Mouse (Mus musculus) layer of hippocampus, adult 9-10 months (tissue): ENCODE data around the gene Sulf2.
"Not testable (repeated sequence)": the region's sequence is repeated elsewhere in the genome, so short reads cannot be mapped to it uniquely, and the experiment has no call there.

Experiments
- DNase-seq: peaks from one replicate; pipeline ENCODE4 v3.0.0; 2022; ENCODE audit warnings: low spot score

Sulf2 gene

DNA sequence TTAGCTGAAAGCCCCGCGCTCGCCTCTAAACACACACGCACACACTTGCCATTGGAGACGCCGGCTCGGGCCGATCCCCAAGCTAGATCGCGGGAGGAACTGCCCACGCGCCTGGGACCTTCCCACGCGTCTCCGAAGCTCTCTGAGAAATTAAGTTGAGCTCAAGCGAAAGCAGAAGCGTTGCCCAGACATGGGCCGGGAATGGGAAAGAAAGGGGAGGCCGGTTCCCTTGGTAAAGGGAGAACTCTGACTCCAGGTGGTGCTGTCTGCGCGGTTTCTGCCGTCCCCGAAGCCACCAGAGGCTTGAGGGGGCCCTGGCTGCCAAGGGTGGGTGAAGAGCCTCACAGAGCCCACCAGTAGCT, at the start of gene Sulf2:
TSS of gene Sulf2 (minus strand) at position 210 of the 362 bp plus-strand sequence.
- no peak for DNase-seq

DNA sequence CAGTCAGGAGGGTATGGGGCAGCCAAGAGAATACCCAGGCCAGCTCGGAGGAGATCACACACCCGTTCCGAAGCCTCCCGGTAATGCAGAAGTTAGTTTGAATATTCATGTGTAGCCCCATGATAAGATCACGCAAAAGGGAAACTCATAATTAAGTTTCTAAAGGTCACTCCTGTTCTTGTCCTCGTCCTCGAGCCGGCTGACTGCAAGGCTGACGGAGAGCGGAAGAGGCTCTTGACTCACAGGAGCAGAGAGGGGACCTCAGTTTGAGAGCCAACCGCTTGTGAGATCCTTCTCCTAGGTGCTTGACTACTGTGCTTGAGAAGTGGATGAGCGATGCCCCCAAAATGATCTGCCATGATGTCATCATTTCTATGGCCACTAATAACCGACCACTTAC, 48.7 kb upstream of the Sulf2 start:
- DNase-seq, result no peak

- DNase-seq, result no peak
These were observed 48.2 kb upstream of the Sulf2 start for GRCm38 (mm10) chr2:166203647-166204046.

DNA sequence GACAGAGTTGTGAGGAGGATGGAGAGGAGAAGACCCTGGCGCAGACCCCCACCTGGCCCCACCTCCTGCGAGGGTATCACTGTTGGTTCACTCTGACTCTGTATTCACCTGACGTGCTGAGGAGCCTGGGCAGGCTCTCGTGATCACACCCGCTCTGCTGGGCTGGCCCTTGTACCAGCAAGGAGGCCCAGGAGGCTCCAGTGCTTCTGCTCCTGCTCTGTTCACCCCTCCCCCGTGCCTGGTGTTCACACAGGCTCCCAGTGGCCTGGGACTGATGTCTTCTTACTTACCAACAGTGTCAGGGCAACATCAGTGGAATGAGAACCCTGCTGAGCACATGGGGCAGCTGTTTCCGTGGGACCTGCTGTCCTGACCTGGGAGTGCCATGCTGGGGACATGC, 42.5 kb upstream of the Sulf2 start:
- no peak for DNase-seq

- no peak for DNase-seq
These were observed 41.6 kb upstream of the Sulf2 start for GRCm38 (mm10) chr2:166197064-166197463.

GRCm38 (mm10) chr2:166196080-166196786, 40.8 kb upstream of the Sulf2 start:
- DNase-seq, result no peak

GRCm38 (mm10) chr2:166195041-166195440, 39.6 kb upstream of the Sulf2 start:
- DNase-seq, result no peak

DNA sequence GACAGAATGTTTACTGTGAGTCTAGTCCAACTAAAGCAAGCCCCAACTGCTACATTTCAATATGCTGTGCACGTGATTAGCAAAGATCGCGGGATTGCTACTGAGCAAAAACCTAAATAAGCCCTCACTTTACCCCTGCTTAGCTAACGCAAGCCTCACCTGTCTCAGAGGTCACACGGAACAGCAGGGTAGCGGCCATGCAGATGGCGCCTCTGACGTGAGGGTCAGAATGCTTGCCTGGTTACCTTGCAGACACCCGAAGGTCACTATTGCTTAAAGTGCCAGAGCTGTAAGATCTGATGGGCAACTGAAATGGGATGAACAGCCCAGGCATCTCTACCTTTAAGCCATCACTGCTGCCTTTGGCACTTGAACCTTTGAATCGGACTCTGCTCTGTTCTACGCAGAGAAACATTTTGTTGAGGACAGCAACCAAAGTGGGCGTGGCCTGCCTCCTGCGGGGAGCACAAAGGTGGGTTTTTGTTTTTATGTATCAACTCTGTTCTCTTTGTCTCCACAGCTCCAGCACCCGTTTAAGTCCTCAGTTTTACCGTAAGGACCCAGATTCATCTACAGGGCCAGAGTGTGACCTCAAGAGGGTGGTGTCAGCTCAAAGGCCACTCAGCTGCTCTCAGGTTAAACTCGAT, 38.8 kb upstream of the Sulf2 start:
- DNase-seq, result no peak

- no peak for DNase-seq
These were observed 38.0 kb upstream of the Sulf2 start for GRCm38 (mm10) chr2:166193509-166193908.

GRCm38 (mm10) chr2:166190816-166191215, 35.4 kb upstream of the Sulf2 start:
- no peak for DNase-seq

GRCm38 (mm10) chr2:166189191-166189590, 33.7 kb upstream of the Sulf2 start:
- DNase-seq, result no peak

DNA sequence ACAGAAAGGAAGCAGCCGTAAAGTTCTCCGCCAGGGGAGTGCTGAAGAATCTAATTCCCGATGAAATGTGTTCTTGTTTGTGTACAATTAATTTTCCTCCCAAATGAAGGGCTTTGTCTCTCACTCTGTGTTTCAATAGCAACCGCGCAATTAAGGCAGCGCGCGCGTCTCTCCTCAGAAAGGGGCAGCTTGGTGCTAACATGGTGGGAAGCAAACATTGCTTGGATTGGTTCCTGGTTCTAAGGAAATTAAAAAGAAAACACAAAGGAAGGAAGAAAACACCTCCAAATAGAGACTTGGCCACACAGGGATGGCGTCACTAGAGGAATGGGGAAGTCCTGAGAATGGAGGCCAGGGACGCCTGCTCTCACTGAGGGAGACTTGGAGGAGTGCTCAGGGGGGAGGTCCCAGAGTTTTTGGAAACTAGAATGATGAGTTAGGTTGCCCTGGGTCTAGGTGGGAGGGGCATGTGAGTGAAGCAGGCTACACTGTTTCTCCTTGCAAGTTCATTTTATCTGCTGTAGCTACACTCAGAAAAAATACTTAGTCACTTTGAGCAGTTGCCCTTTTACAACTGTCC, 32.5 kb upstream of the Sulf2 start:
- not testable (repeated sequence) for DNase-seq

- DNase-seq, result not testable (repeated sequence)
These were observed 31.9 kb upstream of the Sulf2 start for GRCm38 (mm10) chr2:166187319-166187718.

- DNase-seq, result no peak
These were observed 30.9 kb upstream of the Sulf2 start for GRCm38 (mm10) chr2:166186244-166186948.

- no peak for DNase-seq
These were observed 30.3 kb upstream of the Sulf2 start for GRCm38 (mm10) chr2:166185768-166186167.

GRCm38 (mm10) chr2:166184417-166184816, 29.0 kb upstream of the Sulf2 start:
- DNase-seq, result no peak

DNA sequence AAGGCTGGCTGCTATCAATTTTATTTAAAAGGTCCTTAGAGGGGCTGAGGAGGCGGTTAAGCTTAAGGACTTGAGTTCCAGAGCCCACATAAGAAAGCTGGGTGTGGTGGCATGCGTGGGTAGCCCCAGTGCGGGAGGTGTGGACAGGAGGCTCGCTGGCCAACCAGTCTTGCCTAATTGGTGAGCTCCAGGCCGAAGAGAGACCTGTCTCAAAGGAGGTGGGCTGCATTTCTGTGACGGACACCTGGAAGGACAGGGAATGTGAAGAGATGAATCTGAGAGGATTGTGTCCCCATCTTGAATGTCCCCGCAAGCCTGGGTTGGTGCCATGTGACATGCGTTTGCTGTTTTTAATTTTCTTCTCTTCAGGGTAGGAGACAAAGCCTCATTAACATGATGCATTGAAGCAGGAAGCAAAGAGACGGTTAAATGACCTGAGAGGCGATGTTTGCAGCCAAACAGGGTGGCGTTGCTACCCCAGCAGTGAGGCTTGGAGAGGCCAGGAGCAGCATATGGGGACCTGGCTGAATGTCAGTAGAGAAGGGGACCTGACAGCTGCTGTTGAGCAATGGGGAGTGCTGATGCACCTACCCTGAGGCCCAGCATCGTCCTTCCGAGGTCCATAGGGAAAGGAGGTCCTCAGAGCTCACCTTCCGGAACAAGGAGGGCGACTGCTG, 26.7 kb upstream of the Sulf2 start:
- no peak for DNase-seq

GRCm38 (mm10) chr2:166180744-166181508, 25.5 kb upstream of the Sulf2 start:
- DNase-seq, result peak; percentile 54

GRCm38 (mm10) chr2:166180136-166180649, 24.7 kb upstream of the Sulf2 start:
- DNase-seq, result no peak

DNA sequence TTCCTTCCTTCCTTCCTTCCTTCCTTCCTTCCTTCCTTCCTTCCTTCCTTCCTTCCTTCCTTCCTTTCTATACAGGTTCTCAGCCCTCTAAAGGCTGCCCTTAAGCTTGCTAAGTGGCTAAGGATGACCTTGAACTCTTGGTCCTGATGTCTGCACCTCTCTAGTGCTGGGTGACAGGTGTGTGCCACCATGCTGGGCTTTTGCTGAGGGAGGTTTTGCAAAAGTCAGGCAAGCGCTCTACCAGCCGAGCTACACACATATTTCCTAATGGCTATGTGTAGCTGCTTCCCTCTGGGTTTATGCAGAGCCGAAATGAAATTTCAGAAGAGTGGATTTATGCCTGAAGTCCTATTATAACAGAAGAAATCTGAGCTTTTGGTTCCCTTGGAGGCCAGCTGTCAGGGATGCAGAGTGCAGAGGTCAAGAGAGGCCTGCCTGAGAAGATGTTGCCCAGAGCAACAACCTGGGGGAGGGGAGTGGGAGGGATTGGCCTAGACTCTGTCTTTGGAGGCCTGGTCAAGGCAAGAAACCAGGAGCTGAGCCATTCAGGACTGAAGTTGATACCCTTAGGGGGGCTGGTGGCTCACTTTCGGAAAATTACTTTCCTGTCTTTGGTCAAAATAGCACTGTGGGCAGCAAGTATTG, 24.1 kb upstream of the Sulf2 start:
- no peak for DNase-seq
